Mouse (Mus musculus): Measurements from ENCODE around the gene Hist1h4m.
"Not testable (repeated sequence)": the region's sequence is repeated elsewhere in the genome, so short reads cannot be mapped to it uniquely, and the experiment has no call there.

The Hist1h4m gene

DNA sequence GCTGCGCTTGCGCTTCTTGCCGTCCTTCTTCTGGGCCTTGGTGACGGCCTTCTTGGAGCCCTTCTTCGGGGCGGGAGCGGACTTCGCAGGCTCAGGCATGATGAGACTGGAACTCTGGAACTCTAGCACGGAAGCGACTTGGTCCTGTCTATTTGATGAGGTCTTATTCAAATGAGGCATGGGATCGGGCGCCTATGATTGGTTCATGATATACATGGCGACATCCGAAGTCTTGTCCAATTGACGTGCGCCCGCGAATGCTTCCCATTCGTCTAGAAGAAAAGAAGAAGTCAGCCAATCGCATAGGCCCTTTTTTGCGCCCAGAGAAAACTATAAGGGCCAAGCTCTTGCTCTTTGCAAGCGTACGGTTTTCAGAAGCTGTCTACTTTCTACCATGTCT lies 1.5 kb upstream of the Hist1h4m start, which contains the start of the genes Hist1h2bq and Hist1h2ao:
Hist1h2bq (minus strand) TSS at position 125 of the 400 bp plus-strand sequence.
Hist1h2ao (plus strand) TSS at position 393 of the 400 bp plus-strand sequence.
- not testable (repeated sequence) for DNase-seq (ENCODE audit: low read depth, low spot score)

DNA sequence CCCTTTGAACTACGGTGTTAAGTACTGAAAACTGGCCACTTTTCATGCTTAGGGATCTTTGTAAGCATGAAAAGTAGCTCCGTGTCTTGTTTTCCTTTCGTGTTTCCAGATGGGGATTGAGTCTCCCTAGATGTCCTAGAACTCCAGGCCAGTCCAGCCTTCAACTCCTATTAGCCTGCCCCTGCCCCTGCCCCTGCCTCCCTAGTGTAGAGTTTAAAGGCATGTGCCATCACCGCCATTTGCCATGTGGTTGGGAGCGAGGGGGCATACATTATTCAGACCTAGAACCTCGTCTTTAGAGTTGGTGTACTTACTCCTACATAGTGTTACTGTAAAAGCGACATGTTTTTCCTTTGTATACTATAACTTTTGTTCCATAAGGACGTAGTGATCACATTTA lies 472 bp upstream of the Hist1h4m start:
- not testable (repeated sequence) for DNase-seq (ENCODE audit: low read depth, low spot score)

DNA sequence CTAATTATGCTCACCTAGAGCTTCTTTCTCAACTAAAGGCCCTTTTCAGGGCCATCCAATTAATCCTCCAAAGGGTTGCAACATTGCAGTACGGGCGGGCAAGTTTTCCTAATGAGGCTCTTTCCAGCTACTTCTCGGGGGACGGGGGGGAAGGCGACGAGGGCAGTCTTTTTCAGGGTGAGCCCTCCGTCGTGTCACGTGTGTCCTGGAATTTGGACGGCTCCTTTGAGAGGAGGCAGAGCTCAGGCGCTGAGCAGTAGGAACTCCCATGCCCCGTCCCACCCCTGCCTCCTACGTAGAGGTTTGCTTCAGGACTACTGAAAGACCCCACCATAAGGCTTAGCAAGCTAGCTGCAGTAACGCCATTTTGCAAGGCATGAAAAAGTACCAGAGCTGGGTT lies 546 bp downstream of the Hist1h4m start:
- DNase-seq (ENCODE audit: low read depth, low spot score) = not testable (repeated sequence)

DNA sequence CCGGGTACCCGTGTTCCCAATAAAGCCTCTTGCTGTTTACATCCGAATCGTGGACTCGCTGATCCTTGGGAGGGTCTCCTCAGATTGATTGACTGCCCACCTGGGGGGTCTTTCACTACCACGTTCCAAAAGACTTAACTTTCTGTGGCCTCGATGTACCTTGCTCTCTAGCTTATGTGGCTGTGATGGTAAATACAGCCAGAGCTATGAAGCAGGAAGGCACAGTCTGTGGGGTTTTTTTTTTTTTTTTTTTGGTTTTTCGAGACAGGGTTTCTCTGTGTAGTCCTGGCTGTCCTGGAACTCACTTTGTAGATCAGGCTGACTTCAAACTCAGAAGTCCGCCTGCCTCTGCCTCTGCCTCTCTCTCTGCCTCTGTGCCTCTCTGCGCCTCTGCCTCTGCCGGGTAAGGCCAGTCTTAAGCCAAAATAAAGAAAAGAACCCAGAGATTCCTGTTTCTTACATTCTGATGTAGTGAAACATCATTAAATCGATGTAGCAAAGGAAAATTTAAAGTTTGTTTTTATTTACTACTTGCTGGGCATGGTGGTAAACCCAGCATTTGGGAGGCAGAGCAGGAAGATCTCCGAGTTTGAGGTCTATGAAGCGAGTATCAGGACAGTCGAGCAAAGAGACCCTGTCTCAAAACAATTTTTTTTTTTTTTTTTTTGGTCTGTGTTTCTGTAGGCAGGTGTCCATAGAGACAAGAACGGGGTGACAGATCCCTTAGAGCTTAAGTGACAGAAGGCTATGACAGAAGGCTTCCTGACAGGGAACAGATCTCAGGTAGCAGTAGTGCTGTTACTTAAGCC lies 8.7 kb downstream of the Hist1h4m start:
- DNase-seq (ENCODE audit: low read depth, low spot score) = not testable (repeated sequence)

DNA sequence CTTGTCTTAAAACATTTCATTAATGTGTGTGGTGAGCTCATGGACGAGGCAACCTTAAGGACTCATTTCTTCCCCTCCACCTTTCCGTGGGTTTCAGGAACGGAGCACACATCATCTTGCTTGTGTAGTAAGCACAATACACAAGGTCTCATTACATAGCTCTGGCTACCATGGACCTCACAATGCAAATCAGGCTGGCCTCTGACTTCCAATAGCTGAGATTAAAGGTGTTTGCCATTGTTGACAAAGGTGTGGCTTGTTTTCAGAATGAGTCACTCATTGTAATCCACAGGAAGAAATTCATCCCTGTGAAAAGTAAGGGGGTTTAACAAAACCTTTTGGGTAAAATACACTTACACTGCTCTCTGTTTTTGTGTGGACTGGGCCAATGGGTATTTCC lies 17.0 kb downstream of the Hist1h4m start:
- no peak for DNase-seq (ENCODE audit: low read depth, low spot score)

DNA sequence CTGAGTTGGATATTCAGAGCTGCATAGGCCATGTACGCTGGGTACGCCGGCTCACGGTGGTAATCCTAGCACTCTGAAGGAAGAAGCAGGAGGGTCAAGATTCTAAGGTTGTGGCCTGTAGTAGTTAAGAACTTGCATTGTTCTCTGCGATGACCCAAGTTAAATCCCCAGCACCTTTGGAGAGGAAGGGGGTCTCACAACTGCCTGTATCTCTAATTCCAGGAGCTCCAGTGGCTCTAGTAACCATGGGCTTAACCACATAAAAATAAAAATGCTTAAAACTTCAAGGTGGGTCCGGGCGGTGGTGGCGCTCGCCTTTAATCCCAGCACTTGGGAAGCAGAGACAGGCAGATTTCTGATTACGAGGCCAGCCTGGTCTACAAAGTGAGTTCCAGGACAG lies 18.8 kb downstream of the Hist1h4m start:
- DNase-seq (ENCODE audit: low read depth, low spot score) = no peak

DNA sequence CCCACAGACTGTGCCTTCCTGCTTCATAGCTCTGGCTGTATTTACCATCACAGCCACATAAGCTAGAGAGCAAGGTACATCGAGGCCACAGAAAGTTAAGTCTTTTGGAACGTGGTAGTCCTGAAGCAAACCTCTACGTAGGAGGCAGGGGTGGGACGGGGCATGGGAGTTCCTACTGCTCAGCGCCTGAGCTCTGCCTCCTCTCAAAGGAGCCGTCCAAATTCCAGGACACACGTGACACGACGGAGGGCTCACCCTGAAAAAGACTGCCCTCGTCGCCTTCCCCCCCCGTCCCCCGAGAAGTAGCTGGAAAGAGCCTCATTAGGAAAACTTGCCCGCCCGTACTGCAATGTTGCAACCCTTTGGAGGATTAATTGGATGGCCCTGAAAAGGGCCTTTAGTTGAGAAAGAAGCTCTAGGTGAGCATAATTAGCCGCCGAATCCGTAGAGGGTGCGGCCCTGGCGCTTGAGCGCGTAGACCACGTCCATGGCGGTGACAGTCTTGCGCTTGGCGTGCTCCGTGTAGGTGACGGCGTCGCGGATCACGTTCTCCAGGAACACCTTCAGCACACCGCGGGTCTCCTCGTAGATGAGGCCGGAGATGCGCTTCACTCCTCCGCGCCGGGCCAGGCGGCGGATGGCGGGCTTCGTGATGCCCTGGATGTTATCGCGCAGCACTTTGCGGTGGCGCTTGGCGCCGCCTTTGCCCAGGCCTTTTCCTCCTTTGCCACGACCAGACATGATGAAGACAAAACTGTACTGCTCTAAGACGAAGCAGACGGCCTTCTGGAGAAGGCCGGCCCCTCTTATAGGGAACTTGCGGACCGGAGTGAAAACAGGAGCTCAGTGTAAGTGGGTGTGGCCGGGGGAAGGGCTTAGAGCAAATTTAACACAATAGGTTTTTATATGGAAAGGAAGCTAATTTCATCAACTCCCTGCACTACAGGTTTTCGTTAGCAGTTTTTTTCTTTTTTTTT lies 20.2 kb downstream of the Hist1h4m start, which contains the start of gene Hist1h4n:
Hist1h4n (minus strand) TSS at position 779 of the 977 bp plus-strand sequence.
- not testable (repeated sequence) for DNase-seq (ENCODE audit: low read depth, low spot score)

DNA sequence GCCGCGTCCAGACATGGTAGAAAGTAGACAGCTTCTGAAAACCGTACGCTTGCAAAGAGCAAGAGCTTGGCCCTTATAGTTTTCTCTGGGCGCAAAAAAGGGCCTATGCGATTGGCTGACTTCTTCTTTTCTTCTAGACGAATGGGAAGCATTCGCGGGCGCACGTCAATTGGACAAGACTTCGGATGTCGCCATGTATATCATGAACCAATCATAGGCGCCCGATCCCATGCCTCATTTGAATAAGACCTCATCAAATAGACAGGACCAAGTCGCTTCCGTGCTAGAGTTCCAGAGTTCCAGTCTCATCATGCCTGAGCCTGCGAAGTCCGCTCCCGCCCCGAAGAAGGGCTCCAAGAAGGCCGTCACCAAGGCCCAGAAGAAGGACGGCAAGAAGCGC lies 21.9 kb downstream of the Hist1h4m start, which contains the start of the genes Hist1h2ap and Hist1h2br:
Hist1h2ap (minus strand) TSS at position 47 of the 400 bp plus-strand sequence.
Hist1h2br (plus strand) TSS at position 283 of the 400 bp plus-strand sequence.
- DNase-seq (ENCODE audit: low read depth, low spot score) = not testable (repeated sequence)

DNA sequence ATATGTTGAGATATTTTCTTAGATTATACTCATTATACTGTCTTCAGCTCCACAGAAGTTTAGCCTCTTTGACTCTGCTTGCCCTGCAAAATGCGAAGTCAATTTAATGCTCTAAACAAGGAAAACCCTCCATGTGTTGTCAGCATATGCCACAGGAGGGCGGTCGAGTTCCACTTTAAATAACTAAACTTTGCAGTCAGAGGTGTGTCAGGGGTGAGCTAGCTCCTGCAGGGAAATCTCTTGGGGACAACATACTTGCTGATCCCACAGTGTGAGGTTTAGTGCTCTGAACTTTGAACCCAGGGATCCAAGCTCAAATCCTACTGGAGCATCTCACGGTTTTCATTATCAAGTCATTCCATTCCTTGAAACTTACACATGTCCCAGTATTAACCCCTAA lies 29.0 kb downstream of the Hist1h4m start:
- not testable (repeated sequence) for DNase-seq (ENCODE audit: low read depth, low spot score)

DNA sequence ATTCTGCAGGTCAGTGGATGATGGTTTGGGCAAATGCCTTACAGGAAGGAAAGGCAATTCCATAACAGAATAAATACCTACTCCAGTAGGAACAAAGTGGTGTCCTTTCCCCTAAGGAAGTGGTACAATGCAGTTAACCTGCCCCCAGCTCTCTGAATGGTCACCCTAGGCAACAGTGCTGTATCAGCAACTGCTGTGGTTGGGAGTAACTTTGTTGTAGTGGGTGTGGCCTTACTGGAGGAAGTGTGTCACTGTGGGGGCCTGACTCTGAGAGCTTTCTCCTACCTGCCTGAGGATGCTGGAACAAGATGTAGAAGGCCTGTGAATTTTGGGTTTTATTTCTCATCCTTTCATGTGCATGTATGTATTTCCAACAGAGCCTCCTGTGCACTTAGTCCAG lies 34.8 kb downstream of the Hist1h4m start:
- DNase-seq (ENCODE audit: low read depth, low spot score) = not testable (repeated sequence)

DNA sequence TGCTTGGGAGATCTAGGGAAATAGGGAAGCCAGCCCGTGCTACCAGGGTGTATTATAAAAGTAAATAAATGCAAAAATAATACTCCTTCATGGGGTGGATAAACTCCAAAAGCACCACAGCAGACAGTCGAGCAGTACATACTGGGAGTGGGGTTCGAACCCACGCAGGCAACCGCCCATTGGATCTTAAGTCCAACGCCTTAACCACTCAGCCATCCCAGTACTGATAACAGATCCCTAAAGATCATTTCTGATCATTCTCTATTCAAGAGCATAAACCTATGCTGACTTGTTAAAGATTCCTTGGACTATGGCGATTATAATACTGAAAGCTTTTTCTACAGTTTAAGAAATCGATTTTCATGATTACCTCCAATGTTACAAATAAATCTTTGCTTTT lies 36.3 kb downstream of the Hist1h4m start:
- DNase-seq (ENCODE audit: low read depth, low spot score) = peak; percentile 58

DNA sequence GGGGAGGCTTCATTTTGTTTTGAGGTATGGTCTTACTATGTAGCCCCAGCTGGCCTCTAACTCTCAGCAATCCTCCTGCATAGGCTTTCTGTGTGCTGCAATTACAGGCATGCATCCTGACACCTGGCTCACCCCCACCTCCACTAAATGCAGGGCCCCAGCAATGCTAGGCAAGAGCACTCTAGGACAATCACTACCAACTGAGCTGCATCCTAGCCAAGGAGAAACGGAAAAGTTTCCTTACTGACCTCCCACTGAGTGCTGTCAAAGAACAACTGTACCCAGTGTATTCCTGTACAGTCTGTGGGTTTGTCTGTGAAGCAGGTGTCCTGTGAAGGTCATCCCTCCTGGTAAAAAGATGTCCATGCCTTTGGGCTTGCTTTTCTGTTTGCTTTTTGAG lies 39.1 kb downstream of the Hist1h4m start:
- not testable (repeated sequence) for DNase-seq (ENCODE audit: low read depth, low spot score)

DNA sequence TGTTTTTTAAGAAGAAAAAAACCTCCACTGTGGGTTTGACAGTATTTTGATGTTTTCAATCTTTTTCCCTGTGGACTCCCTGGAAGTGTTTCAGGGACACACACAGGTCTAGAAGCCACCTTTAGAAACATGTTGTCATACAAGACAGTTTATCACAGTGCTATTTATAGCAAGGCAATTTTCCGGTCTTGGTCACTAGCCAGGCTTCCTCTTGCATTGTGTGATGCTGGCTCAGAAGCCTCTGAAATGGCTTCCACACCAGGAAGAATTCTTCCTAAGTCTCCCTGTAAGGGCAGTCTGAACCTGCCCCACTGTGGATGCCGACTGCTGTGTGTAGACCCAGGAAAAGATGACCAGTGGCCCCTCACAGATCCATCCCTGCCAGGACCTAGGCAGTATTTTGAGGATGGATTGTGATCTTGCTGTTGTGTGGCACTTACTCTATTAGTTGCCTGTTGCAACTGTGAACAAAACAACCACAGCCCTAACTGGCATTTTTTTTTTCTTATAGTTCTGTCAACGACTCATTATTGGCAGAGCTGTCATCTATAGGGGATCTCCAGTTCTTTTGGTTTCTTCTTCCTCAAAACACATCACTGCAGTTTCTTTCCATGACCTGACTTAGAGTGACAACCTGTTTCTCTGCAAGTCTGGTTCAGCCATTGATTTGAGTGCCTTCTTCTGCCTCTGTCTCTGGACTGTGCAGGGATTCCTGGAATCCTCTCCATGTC lies 40.8 kb downstream of the Hist1h4m start:
- DNase-seq (ENCODE audit: low read depth, low spot score) = no peak

DNA sequence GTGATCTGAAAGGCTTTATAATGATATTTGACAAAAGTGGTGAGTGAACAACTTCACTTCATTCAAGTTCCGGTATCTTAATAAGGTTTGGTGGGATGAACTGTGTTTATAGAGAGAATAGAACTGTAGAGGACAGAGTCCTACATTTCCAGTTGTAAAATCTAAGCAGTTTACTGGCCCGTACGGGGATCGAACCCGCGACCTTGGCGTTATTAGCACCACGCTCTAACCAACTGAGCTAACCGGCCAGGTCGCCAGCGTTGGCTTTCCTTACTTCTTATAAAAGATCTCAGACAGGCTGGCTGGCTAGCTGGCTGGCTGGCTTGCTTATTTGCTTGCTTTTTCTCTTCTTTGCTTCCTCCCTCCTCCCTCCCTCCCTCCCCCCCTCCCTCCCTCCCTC lies 43.6 kb downstream of the Hist1h4m start:
- DNase-seq (ENCODE audit: low read depth, low spot score) = peak; percentile 85

DNA sequence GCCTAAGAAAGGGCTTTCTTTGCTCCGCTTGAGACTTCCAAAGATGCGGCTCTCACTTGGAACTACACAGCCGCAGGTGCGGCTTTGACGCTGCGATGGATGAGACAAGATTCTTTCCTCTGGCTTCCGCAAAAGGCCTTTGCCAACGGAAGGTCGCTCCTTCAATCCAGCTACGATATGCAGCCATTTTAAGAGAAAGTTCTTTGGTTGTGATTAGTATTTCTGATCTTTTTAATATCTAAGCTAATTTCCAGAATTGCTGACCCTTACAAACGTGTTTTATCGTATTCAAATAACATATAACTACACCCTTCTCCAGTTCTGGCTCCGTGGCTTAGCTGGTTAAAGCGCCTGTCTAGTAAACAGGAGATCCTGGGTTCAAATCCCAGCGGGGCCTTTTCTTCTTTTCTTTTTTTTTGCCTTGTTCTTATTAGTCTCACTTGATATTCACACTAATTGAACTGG lies 44.2 kb downstream of the Hist1h4m start:
- peak; percentile 81 for DNase-seq (ENCODE audit: low read depth, low spot score)

DNA sequence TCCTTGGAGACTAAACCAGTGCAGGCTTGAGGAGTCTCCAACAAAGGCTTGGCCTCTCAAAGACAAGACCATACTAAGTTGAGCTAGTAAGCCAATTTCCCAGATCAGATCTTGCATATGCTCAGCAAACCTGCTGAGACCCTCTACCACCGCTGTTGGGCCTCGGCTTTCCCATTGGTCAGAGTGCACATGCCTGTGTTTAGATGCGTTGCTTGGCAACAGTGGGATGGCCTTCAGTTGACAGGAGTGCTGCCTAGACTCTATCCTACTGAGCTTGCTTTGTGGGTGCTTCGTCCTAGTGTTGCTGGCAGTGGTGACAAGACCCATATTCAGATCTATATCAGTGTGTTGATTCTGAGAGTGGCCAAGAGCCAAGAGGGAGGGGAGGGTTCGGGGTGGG lies 50.1 kb downstream of the Hist1h4m start:
- peak; percentile 52 for DNase-seq (ENCODE audit: low read depth, low spot score)
